Mouse (Mus musculus) MEL-GATA-1-ER (cell line): ENCODE results near the gene Sgk1.

ENCODE experiments used
- DNase-seq: peaks from one replicate; pipeline ENCODE4 v3.0.0-alpha.2; 2012; ENCODE audit warnings: low read depth; ENCODE audit errors: extremely low read depth

The Sgk1 gene

DNA sequence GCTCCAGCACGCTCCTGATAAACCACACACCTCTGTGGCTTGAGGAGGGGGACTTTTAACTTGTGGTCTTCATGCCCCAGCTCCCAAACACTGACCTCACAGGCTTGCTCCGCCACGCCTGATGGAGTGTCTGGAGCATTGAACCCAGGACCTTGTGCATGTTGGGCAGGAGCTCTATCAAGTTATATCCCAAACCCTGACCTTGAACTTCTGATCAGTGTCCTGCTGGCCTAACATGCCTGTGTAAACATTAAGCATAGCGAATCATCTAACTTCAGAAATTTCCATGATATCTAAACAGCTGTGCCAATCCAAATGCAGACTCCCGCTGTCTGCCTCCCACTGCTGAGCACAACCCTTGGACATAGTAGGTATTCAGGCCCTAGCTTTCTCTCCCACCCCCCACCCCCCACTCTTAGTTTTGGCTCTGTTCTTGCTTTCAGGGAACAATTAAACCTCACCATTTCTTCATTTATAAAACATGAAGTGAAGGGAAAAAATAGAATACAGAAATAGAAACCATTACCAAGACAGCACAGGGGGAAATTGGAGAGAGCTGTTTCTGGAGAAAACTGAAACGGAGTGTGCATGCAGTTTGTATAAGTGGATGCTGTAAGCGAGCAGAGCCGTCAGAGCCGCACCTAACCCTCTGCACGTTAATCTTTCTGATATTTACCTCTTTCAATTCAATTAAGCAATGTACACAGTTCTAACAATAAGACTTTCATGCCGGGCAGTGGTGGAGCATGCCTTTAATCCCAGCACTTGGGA, 34.5 kb downstream of the Sgk1 start:
- DNase-seq: no peak

DNA sequence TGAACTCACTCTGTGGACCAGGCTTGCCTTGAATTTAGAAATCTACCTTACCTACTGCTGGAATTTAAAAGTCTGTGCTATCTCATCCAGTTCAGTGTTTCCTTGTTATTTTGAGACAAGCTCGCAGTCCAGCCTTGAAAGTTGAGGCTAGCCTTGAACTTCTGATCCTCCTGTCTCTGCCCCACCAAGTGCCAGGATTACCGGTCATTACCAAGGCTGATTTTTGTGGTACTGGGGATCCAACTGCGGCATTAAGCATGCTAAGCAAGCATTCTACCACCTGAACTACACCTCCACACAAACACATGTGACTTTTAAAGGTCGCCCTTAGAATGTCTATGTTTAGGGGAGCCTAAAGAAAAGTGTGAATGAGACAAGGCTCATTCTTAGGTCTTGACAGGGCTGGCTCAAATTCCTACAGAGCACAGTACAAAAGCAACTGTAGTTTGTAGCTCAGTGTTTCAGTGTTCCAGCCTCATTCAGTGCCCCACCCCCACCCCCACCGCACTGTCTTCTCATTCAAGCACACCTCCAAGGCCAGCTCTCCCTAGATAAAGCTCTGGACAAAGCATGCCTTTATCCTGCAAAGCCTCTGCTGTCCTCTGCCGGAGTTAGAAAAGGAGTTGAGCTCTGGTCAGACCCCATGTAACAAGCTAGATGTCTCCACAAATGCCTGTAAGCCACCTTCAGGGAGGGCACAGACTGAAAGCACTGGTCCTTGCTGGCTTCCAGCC, 36.2 kb downstream of the Sgk1 start:
- DNase-seq: no peak

DNA sequence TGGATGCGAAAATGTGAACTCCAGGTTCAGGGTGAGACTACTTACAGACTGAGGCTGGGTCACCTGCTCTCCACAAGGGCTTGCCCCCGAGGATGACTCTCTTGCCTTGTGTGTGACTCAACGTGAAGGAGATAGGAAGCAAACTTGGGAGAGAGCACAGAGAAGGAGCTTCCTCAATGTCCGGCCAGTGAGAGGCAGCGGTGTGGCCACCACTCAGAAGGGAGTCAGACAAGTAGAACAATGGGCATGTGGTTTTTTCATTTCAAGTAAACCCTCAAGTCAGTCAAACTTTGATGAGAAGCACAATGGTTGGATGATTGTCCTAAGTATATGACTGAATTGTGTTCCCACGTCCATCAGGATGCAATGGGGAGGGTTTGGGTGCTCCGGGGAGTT, 36.8 kb downstream of the Sgk1 start:
- DNase-seq: no peak

DNA sequence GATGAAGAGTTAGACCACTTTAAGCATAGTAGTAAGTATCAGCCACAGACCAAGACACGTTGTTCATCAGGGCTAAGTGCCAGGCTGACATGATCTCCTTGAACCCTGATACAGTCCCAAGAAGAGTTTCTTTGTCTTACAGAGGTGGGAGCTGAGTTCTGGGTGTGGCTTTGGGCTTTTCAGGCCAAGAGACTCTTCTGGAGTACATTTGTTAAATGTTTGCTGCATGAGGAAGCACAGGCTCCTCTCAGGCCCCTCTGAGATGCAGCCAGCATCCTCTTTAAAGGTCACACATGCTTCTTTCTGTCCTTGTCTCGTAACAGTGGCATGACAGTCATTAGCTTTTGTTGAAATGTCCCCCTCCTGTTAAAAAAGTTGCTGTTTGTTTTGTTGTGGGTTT, 38.6 kb downstream of the Sgk1 start:
- no peak for DNase-seq

DNA sequence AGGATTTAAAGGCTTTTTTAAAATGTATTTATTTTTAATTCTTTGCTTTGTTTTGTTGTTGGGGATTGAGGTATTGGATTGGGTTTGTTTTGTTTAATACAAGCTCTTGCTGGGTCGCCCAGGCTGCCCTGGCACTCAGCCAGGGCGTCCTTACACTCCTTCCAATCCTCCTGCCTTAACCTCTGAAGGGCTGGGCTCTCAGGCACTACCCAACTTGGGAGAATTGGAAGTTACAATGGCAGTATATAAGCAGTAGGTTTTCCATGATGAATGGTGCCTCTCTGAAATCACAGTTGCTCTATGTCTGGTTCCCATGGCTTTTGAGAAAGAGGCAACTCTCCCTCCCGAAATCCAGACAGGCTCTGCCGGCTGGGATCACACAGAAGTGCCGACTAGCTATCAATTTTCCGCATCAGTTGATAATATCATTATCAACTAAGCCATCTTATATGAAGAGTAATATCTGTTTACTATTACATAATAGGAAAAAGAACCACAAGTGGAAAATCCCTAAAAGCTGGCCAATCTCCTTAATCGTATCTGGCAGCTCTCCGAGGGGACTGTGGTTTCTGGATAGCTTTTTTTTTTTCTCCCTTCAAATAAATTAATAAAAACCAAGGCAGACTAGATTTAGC, 40.8 kb downstream of the Sgk1 start:
- DNase-seq: no peak

DNA sequence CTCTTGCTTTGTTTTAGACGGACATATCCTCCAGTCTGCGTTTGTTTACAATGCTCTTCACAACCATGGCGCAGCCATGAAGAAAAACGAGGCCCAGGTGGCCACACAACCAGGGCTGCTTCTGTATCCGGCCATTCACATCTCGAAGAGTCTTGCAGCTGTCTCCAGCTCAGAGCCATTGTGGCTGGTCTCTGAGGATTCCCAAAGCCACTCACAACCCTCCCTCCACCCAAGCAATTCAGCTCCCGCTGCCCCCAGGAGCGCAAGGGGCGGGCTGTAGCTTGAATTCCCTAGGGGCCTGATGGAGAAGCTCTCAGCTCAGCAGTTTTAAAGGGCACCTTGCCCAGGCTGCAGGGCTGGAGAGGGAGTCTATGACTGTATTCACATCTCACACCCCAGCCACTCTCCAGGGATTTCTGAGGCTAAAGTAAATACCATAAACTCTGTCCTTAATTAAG, 41.5 kb downstream of the Sgk1 start:
- no peak for DNase-seq

DNA sequence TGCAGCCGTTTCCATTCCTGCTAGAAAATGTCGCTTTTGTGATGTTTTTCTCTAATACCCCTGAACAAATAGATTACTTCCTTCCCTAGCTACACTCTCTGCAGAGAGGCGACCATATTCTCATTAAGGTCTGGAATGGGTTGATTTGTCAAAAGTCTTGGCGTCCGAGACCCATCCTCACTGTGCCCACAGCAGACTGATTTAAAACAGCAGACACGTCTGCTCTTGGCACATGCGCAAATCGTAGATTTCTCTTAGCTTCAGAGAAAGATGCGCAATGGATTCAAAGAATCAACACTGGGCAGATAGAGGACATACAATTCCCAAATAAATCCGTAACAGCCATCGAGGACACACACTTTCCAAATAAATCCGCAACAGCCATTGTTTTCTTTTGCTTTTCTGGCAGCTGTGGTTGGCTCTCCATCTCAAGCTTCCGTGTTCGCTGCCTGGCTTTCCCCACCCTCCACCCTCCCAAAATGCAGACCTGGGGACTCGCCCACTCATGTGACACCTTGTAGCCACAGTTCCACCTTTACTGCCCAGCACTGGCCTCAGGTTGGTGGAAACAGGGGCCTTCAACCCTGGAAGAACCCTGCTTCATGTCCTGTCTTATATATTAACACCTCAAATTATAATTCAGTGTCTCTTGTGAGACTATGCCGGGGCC, 42.2 kb downstream of the Sgk1 start:
- no peak for DNase-seq

DNA sequence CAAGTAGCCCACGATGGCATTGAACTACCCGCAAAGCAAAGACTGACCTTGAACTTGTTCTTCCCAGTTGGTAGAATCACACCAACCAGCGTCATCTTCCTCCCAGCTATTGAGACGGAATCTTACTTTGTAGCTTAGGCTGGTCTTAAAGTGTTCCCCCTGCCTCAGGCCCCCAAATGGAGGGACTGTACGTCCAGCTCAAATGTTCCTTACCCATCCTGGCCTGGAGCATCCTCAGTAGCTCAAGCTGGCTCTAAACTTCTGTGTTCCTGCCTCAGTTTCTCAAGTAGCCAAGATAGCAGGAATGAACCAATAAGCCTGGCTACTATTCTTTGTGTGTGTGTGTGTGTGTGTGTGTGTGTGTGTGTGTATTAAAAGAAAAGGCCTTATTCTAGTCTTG, 45.0 kb downstream of the Sgk1 start:
- no peak for DNase-seq

DNA sequence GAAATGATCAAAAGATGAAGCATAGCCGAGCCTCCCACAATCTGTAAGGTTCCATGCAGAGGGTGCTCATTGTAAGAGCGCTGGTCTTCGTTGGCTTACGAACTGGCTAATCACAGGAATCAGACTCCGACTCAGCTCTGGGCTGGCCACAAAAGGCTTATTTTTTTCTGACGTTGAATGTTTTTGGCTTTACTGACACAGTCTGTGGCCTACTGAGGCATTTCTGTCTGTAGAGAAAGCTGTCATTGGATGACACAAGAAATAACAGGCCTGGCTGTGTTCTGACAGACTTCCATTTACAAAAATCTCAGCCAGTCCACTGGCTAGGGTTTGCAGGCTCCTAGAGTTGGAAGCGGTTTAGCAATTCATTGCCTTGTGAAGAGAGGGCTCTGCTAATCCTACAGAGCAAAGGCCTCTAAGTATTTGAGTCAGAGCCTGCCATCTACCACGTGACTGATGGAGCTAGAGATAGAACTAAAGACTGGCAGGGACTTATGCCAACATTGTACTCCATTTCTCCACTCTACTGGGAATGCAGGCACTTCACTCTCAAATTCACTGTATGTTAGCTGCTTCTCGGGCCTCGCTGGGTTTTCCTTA, 48.9 kb downstream of the Sgk1 start:
- no peak for DNase-seq

DNA sequence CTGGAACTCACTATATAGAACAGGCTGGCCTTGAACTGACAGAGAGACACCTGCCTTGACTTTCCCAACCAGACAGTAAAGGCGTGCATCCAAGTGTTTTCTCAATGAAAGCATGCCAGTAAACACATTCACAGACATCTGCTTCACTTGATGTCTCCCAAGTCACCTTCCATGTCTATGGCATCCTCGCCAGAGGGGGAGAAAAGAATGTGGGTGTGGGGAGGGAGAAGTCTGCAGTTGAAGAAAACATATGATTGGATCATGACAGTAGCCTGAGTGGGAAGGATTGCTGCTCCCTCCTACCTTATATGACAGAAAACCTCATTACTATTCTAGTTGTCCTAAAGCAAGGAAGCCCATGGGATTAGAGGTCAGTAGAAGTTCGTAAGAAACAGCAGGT, 50.8 kb downstream of the Sgk1 start:
- DNase-seq: no peak

DNA sequence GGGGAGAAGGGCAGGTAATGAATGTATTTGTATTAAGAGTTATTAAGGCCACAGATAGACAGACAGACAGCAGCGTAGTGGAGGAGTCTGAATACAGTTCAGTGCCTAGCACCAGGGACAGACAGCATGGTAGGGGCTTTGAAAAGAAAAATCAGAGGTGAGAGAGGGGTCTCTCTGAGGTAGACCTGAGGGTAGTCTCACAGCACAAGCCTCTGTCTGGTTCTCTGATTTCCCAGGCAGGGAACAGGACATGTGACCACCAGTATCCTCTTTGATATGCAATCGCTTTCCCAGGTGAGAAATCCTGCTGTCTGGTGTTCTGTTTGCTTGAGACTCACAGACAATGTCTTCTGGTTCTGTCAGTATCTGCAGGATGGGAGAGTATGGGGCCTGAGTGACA, 52.8 kb downstream of the Sgk1 start:
- no peak for DNase-seq

DNA sequence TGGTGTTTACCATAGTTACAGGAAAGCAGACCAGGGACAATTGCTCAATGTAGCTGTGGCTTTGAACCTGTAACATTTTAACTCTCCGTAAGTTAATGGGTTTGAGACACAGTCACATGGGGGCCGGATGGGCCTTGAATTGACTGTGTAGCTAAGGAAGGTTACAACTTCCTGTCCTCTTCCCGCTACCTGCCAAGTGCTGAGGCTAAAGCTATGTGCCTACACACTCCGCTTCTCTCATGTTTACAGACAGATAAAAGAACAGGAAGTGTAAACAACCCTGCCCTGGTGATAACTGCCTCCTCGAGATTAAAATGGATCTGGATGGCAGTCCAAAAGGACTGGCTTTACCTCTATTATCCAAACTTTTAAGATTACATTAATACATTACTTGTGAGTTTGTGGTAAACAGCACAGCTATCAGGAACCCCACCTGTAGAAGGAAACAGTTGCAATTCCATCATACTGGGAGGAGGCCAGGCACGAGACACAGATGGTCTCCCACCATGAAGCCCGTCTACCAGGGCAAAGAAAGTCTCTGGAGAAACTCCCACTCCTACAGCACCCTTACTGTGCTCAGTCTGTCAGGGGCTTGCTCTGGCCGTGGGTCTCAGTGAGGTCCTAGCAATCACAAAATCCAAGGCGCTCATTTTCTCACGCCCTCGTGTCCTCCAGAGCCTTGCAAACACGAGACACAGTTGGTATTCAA, 54.7 kb downstream of the Sgk1 start:
- DNase-seq: no peak

DNA sequence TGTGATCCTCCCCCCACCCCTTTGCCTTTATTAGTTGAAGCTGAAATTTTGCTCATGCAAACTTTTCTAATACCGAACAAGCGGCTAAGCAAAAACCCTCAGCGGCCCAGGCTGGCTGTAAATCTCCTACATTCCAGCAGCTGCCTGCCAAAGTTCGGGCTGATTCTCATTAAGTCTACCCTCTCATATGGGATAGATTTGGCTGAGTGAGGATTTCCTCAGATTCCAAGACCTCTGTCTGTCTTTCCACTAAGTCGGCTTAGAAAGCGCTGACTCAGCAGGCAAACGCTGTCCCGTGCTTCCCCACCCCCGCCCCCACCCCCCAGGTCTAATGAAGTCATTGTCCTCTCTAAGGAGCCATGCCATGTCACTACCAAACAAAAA, 55.2 kb downstream of the Sgk1 start:
- DNase-seq: no peak

DNA sequence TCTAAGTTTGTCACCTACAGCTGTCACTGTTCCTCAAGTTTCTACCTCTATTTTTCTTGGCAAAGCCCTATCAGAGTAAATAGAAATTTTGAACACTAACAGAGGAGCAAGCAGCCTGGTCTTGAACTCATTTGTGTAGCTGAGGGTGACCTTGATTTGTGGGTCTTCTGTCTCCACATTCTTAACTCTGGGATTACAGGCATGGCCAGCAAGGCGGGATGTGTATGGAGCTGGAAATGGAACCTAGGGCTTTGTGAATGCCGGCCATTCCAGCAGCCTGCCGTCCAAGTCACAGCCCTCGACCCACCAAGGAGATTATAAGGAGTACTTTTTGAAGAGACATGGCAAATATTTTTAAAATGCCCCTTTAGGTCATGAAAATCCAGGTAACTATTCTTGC, 56.2 kb downstream of the Sgk1 start:
- DNase-seq: no peak

DNA sequence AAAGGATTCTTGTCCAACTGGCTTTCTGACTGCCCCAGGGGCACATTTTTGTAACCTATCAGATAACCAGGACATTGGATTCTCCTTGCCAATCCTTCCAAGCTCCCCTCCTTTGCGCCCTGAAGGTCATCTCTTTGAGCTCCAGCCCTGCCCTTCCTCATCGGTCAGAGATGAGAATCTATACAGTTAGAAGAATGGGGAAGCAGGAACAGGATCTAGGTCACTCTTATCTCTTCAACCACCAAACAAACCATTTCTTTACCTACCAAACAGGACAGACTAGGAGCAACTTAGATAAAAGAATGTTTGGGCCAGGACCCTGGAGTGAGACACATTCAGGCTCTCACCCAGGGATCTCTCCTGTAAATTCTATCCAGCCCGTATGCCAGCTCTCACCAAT, 59.3 kb downstream of the Sgk1 start:
- no peak for DNase-seq

DNA sequence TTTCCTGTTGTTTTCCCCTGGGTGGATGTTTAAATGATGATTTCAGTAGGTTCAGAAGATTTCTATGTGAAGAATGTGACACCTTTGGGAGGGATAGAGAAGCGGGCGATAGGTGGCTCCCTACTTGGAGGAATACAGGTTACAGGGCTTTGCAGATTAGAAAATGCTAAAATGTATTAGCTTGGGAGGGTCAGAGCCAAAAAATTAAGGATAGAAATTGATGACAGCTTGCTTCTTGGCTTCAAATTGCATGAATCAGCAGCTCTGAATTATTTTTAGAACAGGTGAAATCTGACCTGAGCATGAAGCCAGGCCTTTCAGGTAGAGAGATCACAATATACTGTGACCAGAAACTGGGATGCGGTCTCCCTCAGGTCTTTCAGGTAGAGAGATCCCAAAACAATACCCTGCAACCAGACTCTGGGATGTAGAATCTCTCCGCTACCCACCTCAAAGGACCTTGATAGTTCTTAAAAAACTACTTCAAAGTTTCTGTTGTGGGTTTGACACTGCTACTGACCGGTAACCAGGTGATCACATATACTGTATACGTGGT, 61.2 kb downstream of the Sgk1 start:
- no peak for DNase-seq

DNA sequence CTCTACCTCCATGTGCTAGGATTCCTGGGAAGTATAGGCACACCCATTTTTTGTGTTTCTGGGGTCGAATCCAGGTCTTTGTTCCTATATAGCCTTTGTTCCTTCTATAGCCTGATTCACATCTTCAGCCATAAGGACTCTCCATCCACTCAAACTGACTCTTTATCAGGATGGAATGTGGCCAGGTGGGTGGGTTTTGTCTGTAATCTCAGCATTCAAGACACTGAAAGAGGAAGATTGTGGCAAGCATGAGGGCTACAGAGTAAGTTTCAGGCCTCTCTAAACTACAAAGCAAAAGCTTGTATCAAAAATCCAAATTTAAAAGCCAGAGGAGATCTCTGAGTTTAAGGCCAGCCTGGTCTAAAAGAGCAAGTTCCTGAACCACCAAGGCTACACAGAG, 63.2 kb downstream of the Sgk1 start:
- no peak for DNase-seq

DNA sequence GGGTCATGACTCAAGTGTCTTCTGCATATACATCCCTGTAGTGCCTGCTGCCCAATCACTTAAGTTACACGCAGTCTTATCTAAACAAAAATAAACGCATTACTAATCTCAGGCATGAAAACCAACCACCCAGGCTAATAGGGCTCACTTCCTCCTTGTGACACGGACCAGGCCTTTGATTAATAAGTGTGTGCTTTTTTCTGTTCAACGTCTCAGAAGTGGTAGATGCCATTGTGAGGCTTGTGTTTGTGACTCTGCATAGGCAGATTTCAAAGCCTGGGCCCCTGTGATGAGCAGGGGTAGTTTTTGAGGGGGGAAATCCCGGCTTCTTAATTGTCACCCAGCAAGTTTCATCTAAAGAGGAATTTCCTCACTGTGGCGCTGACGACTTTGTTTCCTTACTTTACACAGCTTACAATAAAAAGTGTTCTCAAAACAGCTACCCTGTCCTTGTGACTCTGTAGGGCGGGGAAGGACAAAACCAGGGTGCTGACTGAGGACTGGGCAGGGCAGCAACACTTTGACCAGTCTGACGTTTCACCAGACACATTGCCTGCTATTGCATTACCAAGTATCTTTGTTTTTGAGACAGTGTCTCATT, 64.9 kb downstream of the Sgk1 start:
- DNase-seq: no peak

DNA sequence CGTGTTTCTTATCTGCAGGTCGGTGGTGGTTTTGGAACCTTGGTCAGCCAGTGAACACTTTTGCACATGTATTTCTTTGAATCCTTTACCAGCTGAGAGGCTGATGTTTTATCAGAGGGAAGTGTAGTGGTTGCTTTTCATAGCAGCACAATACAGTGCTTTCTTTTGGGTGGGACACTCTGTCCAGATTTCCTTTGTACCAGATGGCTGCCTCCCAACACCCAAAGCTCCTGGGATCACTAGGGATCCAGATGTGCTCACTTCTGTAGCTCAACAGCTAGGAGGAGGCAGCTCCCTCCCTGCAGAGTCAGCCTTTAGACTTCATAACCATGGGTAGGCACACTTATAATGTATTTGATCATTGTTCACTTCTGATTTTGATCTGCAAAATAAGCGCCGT, 70.5 kb downstream of the Sgk1 start:
- no peak for DNase-seq

DNA sequence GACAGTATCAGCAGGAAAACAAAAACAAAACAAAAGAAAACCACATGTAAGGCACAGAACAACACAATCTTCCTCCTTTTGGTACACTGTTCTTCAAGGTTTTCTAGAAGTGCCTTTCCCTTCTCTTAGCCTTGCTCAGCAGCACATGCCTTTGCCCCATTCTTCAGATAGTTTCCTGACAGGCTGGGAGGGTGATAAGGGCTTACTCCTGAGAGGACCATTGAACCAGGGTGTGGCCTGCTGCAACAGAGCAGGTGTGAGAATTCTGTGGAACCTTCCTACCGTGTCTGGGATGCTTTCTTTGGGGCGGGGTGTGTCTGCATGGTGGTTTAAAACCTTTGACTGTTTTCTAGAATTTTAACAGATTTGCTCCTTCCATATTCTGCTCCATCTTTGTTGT, 79.1 kb downstream of the Sgk1 start:
- DNase-seq: no peak
